Mouse (Mus musculus): ENCODE measurements at regions not wholly inside any gene's neighbourhood (a gene's known extent, or its start where the extent isn't known, plus 50 kb on each side); places are given as distances from the start of the nearest gene placed in this dataset.

- TF ChIP-seq CTCF (IDR thresholded peaks at IDR 0.05; ENCODE audit: extremely low read depth, insufficient read length, insufficient replicate concordance, low read depth, low read length) (no peak), POLR2A (IDR thresholded peaks at IDR 0.05; ENCODE audit: low read depth, low read length) (no peak)
These were observed 83.1 kb upstream of the Tlk1 start for GRCm38 (mm10) chr2:70908579-70908978.

All from small intestine, adult 2 months (tissue).